Mouse (Mus musculus) layer of hippocampus, adult 18-20 months (tissue): ENCODE results near the gene Vmn1r26. TPM values are rescaled to one million over a fixed set of nuclear protein-coding genes. Genes with fewer than 3 reads are reported as not detected.
"Not testable (repeated sequence)": the region's sequence is repeated elsewhere in the genome, so short reads cannot be mapped to it uniquely, and the experiment has no call there.

ENCODE experiments used
- DNase-seq, 2 experiments: peaks; one replicate each; pipeline ENCODE4 v3.0.0; 2022; ENCODE audit warnings: low spot score in 2 of 2
- long read RNA-seq: library from polyadenylated mRNA; stranded (forward); transcript quantifications from one replicate; pipeline ENCODE4 v2.0.0, GENCODE M21; 2021
- total RNA-seq, 2 experiments: library from RNA; stranded (reverse); gene quantifications; 2 replicates each; pipeline ENCODE4 v1.2.3; 2021

Gene Vmn1r26
- total RNA-seq, result not detected
- long read RNA-seq, result 0 reads

GRCm38 (mm10) chr6:58015059-58015458 lies at the start of gene Vmn1r26:
TSS of gene Vmn1r26 (minus strand) at chr6:58015159.
- DNase-seq, result no peak

DNA sequence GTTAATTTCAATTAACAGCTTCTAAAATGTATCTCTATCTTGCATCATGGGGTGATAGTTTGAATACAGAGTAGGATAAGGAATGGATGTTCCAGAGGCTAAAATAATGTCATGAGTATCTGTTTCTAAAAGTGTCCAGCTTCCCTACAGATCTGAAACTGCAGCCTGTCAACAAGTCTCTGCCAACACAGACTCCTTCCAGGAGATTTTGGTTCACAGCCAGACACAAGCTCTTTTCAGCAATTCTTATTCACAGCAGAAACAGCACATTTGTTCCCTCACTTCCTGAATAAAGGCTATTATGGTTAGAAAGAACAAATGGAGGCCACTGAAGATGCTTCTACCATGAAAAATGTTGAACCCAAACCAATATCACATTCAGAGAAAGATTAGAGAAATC lies 29.1 kb upstream of the Vmn1r26 start:
- DNase-seq, result no peak

- DNase-seq, result not testable (repeated sequence)
These were observed 2.5 kb upstream of the Vmn1r26 start for GRCm38 (mm10) chr6:58017478-58017877.

GRCm38 (mm10) chr6:57980710-57981109 lies 34.2 kb downstream of the Vmn1r26 start, which contains the start of gene Vmn1r25:
TSS of gene Vmn1r25 (minus strand) at chr6:57980810.
- DNase-seq, result no peak

- DNase-seq, result not testable (repeated sequence)
These were observed 53.6 kb downstream of the Vmn1r26 start, which contains the start of gene Vmn1r24 for GRCm38 (mm10) chr6:57961403-57961802. TSS of gene Vmn1r24 (minus strand) at chr6:57961503.

Other genes starting within 250 kb of the Vmn1r26 start
- 10 to 100 TPM; 67.7 to 68.9 TPM for gene Vopp1, start 190.0 kb downstream of the Vmn1r26 start, total RNA-seq
- not detected for gene Vmn1r21, start 164.8 kb downstream of the Vmn1r26 start, total RNA-seq
- not detected for gene Vmn1r22, start 107.1 kb downstream of the Vmn1r26 start, total RNA-seq
- not detected for gene Vmn1r23, start 88.3 kb downstream of the Vmn1r26 start, total RNA-seq
- gene Vmn1r24, start 53.7 kb downstream of the Vmn1r26 start, total RNA-seq, result not detected
- not detected for gene Vmn1r25, start 34.3 kb downstream of the Vmn1r26 start, total RNA-seq
- not detected for gene Vmn1r27, start 203.7 kb upstream of the Vmn1r26 start, total RNA-seq
- not detected for gene Vmn1r28, start 246.9 kb upstream of the Vmn1r26 start, total RNA-seq